Comparison of ENCODE assay signal across 8 mouse cellular contexts in genomic region chr4:135495397-135495791, GRCm38 (mm10). TPM values are rescaled to one million over a fixed set of nuclear protein-coding genes. Genes with fewer than 3 reads are reported as not detected.
DNase-seq lines count a peak whose midpoint lies in the region; ATAC-seq and TF ChIP-seq lines count a peak whose summit lies in the region.

No protein-coding gene starts in this region.

- H3K4me1 ChIP-seq in heart, embryonic 15.5 days (replicated peaks), result peaks cover 17% of the 10 kb centered on the region
- peaks cover 6% of the 10 kb centered on the region for H3K4me1 ChIP-seq in bone marrow macrophage, adult 2 months (ENCODE audit: control insufficient read depth, insufficient read depth, low read length)
- H3K4me1 ChIP-seq in hindbrain, embryonic 13.5 days (replicated peaks), result peaks cover 12% of the 10 kb centered on the region
- H3K4me1 ChIP-seq in midbrain, embryonic 12.5 days, result peaks cover 18% of the 10 kb centered on the region

- DNase-seq in heart, adult 8-10 months (ENCODE audit: low spot score), result no peak
- DNase-seq in urinary bladder, postnatal 36 days (ENCODE audit: low spot score in 2 of 2), result no peak
- no peak for DNase-seq in frontal cortex, adult 2 months (ENCODE audit: extremely low spot score in 1 of 2, low spot score in 1 of 2)

- no peak overlapping the region for H3K9ac ChIP-seq in heart, embryonic 15.5 days
- peak overlapping the region; percentile 70 for H3K9ac ChIP-seq in hindbrain, embryonic 13.5 days
- peak overlapping the region; percentile 49; the same call in 1 of the 2 replicates for H3K9ac ChIP-seq in midbrain, embryonic 12.5 days (replicated peaks)

- H3K27ac ChIP-seq in heart, embryonic 15.5 days, result no peak overlapping the region
- no peak overlapping the region for H3K27ac ChIP-seq in bone marrow macrophage, adult 2 months (ENCODE audit: insufficient read depth, low read depth, low read length)
- H3K27ac ChIP-seq in hindbrain, embryonic 13.5 days, result peak overlapping the region; percentile 48; the same call in 1 of the 2 replicates
- H3K27ac ChIP-seq in midbrain, embryonic 12.5 days (replicated peaks), result no peak overlapping the region

- peak overlapping the region; percentile 65 for H3K4me3 ChIP-seq in heart, embryonic 15.5 days
- peak overlapping the region; percentile 98; the same call in 1 of the 2 replicates for H3K4me3 ChIP-seq in bone marrow macrophage, adult 2 months (ENCODE audit: insufficient read depth, low read length)
- H3K4me3 ChIP-seq in hindbrain, embryonic 13.5 days, result peak overlapping the region; percentile 71
- H3K4me3 ChIP-seq in midbrain, embryonic 12.5 days, result peak overlapping the region; percentile 73

- H3K27me3 ChIP-seq in heart, embryonic 15.5 days, result no peaks in the 10 kb centered on the region
- peaks cover 16% of the 10 kb centered on the region; the same call in 1 of the 2 replicates for H3K27me3 ChIP-seq in hindbrain, embryonic 13.5 days
- H3K27me3 ChIP-seq in midbrain, embryonic 12.5 days, result peaks cover 13% of the 10 kb centered on the region; the same call in 1 of the 2 replicates

- H3K4me2 ChIP-seq in heart, embryonic 15.5 days, result peak overlapping the region; percentile 81
- peak overlapping the region; percentile 94 for H3K4me2 ChIP-seq in hindbrain, embryonic 13.5 days
- H3K4me2 ChIP-seq in midbrain, embryonic 12.5 days (replicated peaks), result peak overlapping the region; percentile 99

- H3K36me3 ChIP-seq in heart, embryonic 15.5 days, result no peaks in the 10 kb centered on the region; the same call in 1 of the 2 replicates
- peaks cover 6% of the 10 kb centered on the region for H3K36me3 ChIP-seq in hindbrain, embryonic 13.5 days
- no peaks in the 10 kb centered on the region for H3K36me3 ChIP-seq in midbrain, embryonic 12.5 days

- no peak for ATAC-seq in heart, embryonic 15.5 days (replicated peaks; ENCODE audit: insufficient number of reproducible peaks, insufficient read depth, low FRiP score, low read depth)
- no peak for ATAC-seq in hindbrain, embryonic 13.5 days (ENCODE audit: low FRiP score)
- ATAC-seq in midbrain, embryonic 12.5 days (ENCODE audit: low FRiP score, low read depth), result no peak
- ATAC-seq in monocyte, adult 5-6 weeks (replicated peaks; ENCODE audit: insufficient number of reproducible peaks, low FRiP score, low TSS enrichment, poor library complexity, severe bottlenecking), result no peak

- WGBS in heart, embryonic 15.5 days, result 16% methylated on average over 9 of the region's 9 CpGs
- 15% methylated on average over 9 of the region's 9 CpGs for WGBS in hindbrain, embryonic 13.5 days
- 18% methylated on average over 9 of the region's 9 CpGs for WGBS in midbrain, embryonic 12.5 days

- TF ChIP-seq POLR2A in bone marrow macrophage, adult 2 months (IDR thresholded peaks at IDR 0.05; ENCODE audit: borderline replicate concordance, low read depth, low read length), result no peak

- H3K9me3 ChIP-seq in heart, embryonic 15.5 days (replicated peaks), result no peaks in the 10 kb centered on the region
- H3K9me3 ChIP-seq in hindbrain, embryonic 13.5 days, result no peaks in the 10 kb centered on the region
- H3K9me3 ChIP-seq in midbrain, embryonic 12.5 days, result 0 out of 2 replicates have a peak, but pooled peaks cover 1% of the 10 kb centered on the region

- TF ChIP-seq CTCF in bone marrow macrophage, adult 2 months (IDR thresholded peaks at IDR 0.05; ENCODE audit: low read depth, low read length), result no peak

RNA-seq across cellular contexts. Expression of gene Nipal3, which starts 0.6 kb away (rescaled TPM):
- 4.1 and 5.2 TPM in 2 replicates for polyA plus RNA-seq in heart, embryonic 15.5 days (2015; fragmentation: Nextera tagmentation; extraction: Ambion mirVana)
- total RNA-seq in heart, adult 8-10 months (2022), result 10 to 100 TPM; 42.2 to 55.4 (median 44.1) TPM
- polyA plus RNA-seq in bone marrow macrophage, adult 2 months (2012; ENCODE audit: insufficient read depth, insufficient read length, missing spikeins), result 12.2 and 15.9 TPM in 2 replicates
- 6.5 and 7.8 TPM in 2 replicates for polyA plus RNA-seq in hindbrain, embryonic 13.5 days (2015; fragmentation: Nextera tagmentation; extraction: Ambion mirVana)
- polyA plus RNA-seq in midbrain, embryonic 12.5 days (2016; fragmentation: Nextera tagmentation; extraction: Ambion mirVana), result 3.4 and 3.7 TPM in 2 replicates
- 45.5 and 49.2 TPM in 2 replicates for polyA plus RNA-seq in frontal cortex, adult 2 months (2012; rRNA removed)
- total RNA-seq in monocyte, adult 5-6 weeks (2017), result 16.7 to 50.4 TPM (median 25.1 TPM) in 3 replicates

RNA-seq across cellular contexts. Expression of gene Stpg1, which starts 0.8 kb away (rescaled TPM):
- polyA plus RNA-seq in heart, embryonic 15.5 days (2015; fragmentation: Nextera tagmentation; extraction: Ambion mirVana), result 0.34 and 0.43 TPM in 2 replicates
- under 1 TPM in 2 of 4 experiments, not detected in 2; 0.22 to 0.44 TPM for total RNA-seq in heart, adult 8-10 months (2022)
- polyA plus RNA-seq in bone marrow macrophage, adult 2 months (2012; ENCODE audit: insufficient read depth, insufficient read length, missing spikeins), result 0.33 and 0.43 TPM in 2 replicates
- 0.23 and 0.44 TPM in 2 replicates for polyA plus RNA-seq in hindbrain, embryonic 13.5 days (2015; fragmentation: Nextera tagmentation; extraction: Ambion mirVana)
- 1.2 and 1.7 TPM in 2 replicates for polyA plus RNA-seq in midbrain, embryonic 12.5 days (2016; fragmentation: Nextera tagmentation; extraction: Ambion mirVana)
- 1.1 and 1.5 TPM in 2 replicates for polyA plus RNA-seq in frontal cortex, adult 2 months (2012; rRNA removed)
- not detected in 3 replicates for total RNA-seq in monocyte, adult 5-6 weeks (2017)
